Mouse (Mus musculus) layer of hippocampus, adult 9-11 months (tissue): ENCODE data around the gene Lbhd2.

Experiments used
- DNase-seq: peaks from one replicate; pipeline ENCODE4 v3.0.0; 2022

The Lbhd2 gene

DNA sequence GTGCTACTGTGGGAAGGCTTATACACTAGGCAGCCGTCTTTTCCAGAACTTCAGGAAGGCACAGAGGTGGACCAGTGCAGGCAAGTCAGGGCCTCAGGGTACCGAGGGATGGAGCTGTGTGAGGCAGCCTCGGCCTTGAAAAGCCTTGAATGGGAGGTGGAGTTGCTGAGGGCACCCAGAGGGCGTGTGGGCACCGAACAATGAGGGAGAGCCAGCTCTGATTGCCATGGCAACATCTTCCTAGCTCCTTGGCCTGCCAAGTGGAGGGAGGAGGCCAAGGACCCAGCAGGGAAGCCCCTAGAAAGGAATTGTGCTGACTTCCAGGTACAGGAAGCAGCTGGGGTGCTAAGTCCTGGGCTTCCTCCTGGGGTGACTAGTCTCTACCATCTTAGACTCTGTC, 3.0 kb downstream of the Lbhd2 start:
- DNase-seq = no peak

- no peak for DNase-seq
Measured at GRCm38 (mm10) chr12:111411631-111412355, 5.2 kb downstream of the Lbhd2 start.

- DNase-seq = no peak
Measured at GRCm38 (mm10) chr12:111412581-111413284, 6.1 kb downstream of the Lbhd2 start.

GRCm38 (mm10) chr12:111413300-111413699, 6.7 kb downstream of the Lbhd2 start:
- DNase-seq = peak; percentile 82

GRCm38 (mm10) chr12:111416921-111417779, 10.5 kb downstream of the Lbhd2 start, which contains the start of gene Exoc3l4:
Gene Exoc3l4 (plus strand): TSS chr12:111417017.
- no peak for DNase-seq

DNA sequence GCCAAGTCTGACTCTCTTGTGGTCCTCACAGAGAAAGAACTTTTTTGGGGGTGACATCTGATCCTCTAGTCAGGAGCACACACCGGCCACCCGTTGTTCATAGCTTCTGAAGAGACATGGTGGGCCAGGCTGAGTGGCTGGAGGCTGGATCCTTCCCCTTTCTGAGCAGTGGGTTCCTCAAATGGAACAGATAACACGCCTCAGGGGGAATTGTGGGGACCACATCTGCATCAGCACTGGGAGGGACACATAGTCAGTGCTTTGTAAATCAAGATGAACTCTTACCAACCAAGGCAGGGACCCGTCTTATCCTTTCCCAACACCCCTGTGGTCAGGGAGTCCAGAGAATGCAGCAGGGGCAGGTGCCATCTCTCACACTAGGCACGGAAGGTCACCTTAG, 13.3 kb downstream of the Lbhd2 start:
- DNase-seq = no peak

GRCm38 (mm10) chr12:111420946-111421709, 14.5 kb downstream of the Lbhd2 start:
- no peak for DNase-seq

- no peak for DNase-seq
Measured at GRCm38 (mm10) chr12:111422852-111423251, 16.2 kb downstream of the Lbhd2 start.

GRCm38 (mm10) chr12:111423570-111424129, 17.0 kb downstream of the Lbhd2 start:
- DNase-seq = no peak

DNA sequence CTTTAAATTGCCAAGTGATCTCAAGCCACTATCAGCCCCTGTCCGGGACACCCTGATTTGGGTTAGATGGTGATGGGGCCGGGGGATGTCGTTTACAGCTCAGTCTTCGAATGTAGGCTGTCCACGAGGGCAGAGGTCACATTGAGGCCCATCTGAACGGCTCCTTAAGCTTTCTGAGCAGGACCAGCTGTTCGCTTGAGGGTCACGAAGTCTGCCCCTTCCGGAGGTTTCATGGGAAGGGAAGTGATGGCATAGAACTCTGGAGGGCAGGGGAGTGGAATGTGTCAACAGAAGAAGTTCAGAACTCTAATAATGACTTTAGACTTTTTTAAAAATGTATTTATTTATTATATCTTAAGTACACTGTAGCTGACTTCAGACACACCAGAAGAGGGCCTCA, 17.9 kb downstream of the Lbhd2 start:
- no peak for DNase-seq

DNA sequence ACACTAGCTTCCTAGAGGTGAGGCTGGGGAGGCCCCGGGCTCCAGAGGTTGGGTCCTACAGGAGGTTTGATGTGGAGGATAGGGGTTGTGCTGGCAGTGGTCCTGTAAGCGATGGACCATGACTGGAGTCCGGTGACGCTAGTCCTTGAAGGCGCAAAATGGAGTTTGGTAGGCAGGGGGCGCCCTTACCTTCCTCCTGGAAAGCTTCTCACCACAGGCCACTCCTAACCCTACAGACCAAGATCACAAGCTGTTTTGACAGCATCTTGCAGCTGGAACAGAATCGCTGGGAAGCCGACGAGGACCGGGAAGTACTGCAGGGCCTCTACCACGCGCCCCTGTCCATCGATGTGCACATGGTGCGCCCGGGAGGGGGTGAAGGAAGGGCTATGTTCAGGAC, 18.6 kb downstream of the Lbhd2 start:
- DNase-seq = peak; percentile 58

GRCm38 (mm10) chr12:111425789-111426460, 19.3 kb downstream of the Lbhd2 start:
- DNase-seq = peak; percentile 81

DNA sequence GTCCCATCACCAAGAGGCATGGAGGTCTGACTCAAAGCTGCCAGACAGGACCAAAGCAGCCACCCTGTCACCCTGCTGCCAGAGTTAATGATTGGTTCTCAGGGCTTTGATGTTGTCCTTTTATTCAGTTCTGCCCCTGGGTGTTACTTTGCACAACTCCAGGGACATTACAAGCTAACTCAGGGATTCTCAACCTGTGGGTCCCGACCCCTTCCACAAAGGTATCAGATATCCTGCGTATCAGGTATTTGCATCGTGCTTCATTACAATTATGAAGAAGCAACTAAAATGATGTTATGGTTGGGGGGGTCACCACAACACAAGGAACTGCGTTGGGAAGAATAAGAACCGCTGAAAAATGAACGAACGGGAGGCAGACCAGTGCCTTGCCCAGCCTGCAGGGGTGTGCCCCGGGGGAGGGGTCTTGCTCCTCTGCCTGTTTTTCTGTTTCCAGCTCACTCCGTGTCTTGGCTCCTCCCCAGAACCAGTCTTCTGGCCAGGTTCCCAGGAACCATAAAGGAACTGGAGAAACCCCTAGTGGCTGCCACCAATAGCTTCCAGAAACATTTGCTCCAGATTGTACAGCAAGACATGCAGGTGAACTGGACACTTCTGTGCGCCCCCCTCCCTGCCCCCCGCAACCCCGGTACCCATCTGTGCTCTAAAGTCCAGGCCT, 21.0 kb downstream of the Lbhd2 start:
- no peak for DNase-seq

DNA sequence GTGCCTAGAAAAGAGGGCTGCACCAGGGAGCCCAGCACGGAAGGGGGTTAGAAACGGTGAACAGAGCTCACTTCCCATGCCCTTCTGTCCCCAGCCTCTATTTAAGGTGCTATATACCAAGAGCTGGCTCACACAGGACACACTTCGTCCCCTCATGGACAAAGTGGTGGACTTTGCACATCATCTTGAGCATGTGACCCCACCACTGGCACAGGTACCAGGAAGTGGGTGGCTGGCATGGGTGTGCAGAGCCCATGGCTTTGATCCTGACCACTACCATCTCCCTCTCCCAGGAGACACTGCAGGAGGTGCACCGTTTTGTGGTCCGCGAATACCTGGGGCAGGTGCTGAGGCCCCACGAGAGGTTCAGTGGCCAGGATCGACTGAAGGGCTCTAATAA, 21.8 kb downstream of the Lbhd2 start:
- DNase-seq = no peak

GRCm38 (mm10) chr12:111428961-111429911, 22.6 kb downstream of the Lbhd2 start:
- no peak for DNase-seq

DNA sequence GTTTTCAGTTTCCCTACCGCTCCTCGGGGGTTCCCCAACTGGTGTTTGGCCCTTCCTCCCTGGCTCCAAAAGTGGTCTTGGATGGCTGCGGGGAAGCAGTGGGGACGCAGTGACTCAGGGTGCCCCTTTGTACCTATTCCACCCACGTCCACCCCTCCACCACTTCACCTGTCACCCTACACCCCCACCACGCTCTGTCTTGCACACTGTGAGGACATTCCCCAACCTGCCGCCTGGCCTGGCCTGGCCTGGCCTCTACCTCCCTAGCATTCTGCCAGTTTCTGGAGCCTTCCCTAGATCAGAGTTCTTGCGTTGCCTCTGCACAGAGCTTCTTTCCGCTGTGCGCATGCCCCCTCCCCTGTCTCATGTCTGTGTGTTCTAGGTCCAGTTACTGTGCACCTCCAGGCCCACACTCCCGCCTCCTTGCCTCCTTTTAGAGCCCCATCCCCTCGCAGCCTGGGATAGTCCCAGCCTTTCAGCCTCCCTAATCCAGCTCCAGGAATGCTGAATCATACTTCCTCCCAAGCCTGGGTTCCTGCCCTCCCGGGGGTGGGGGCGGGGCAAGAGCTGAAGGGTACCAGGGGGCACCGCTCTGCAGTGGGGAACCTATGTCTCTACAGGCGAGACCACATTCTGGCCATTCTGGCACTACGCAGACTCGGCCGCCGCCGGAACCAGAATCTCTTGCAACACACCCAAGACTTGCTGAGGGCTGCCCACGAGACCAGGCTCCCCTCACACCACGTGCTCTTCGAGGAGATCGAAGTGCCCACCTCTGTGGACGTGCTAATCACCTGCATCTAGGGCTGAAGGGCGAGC, 23.6 kb downstream of the Lbhd2 start:
- peak; percentile 63 for DNase-seq

- DNase-seq = no peak
Measured at GRCm38 (mm10) chr12:111430868-111431817, 24.5 kb downstream of the Lbhd2 start.

DNA sequence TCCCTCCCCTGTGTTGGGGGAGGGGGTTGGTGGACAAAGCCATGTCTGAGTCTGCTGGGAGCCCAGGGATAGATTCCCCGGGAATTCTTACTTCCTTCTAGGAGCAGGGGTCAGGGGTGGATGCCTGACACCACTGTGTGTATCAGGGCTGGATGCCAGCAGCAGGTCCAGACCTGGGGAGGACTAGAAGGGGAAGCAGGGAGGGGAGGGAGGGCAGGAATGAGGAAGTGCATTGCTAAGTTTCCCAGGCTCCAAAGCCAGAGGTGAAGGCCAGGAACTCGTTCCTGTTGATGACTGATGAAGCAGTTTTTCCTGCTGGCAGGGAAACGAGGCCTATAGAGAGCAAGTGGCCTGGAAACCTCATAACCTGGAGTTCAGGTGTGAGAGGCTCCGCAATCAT, 25.5 kb downstream of the Lbhd2 start:
- DNase-seq = no peak
